Mouse (Mus musculus) intestine, embryonic 16.5 days (tissue): ENCODE data around the gene Eif2b1. TPM values are rescaled to one million over a fixed set of nuclear protein-coding genes. Genes with fewer than 3 reads are reported as not detected.

Experiments
- ATAC-seq: fragments of 200-750 bp; cut with Nextera tagmentation; 2 replicates; pipeline ENCODE4 v1.8.0; 2017; ENCODE audit warnings: moderate TSS enrichment, moderate library complexity
- H3K27ac ChIP-seq: fragments of 300-500 bp; sonication (generic); 2 replicates; pipeline ENCODE4 v1.5.1; 2014; ENCODE audit warnings: mild to moderate bottlenecking, low read length
- H3K27me3 ChIP-seq: fragments of 300-500 bp; sonication (generic); replicated peaks from 2 replicates; pipeline ENCODE4 v1.6.1; 2014; ENCODE audit warnings: low read length, control low read depth, mixed read lengths; ENCODE audit not compliant: control insufficient read depth, insufficient read depth
- H3K36me3 ChIP-seq: fragments of 300-500 bp; sonication (generic); 2 replicates; pipeline ENCODE4 v1.6.1; 2014; ENCODE audit warnings: low read length, control low read depth; ENCODE audit not compliant: control insufficient read depth, insufficient read depth
- H3K4me1 ChIP-seq: fragments of 300-500 bp; sonication (generic); 2 replicates; pipeline ENCODE4 v1.6.1; 2014; ENCODE audit warnings: low read length, control low read depth, mixed read lengths; ENCODE audit not compliant: control insufficient read depth, insufficient read depth
- H3K4me2 ChIP-seq: fragments of 300-500 bp; sonication (generic); 2 replicates; pipeline ENCODE4 v1.6.1; 2014; ENCODE audit warnings: low read depth, low read length, control low read depth
- H3K4me3 ChIP-seq: fragments of 300-500 bp; sonication (generic); 2 replicates; pipeline ENCODE4 v1.5.1; 2014; ENCODE audit warnings: mild to moderate bottlenecking, low read length
- H3K9ac ChIP-seq: fragments of 300-500 bp; sonication (generic); 2 replicates; pipeline ENCODE4 v1.6.1; 2014; ENCODE audit warnings: low read depth, low read length
- H3K9me3 ChIP-seq: fragments of 300-500 bp; sonication (generic); 2 replicates; pipeline ENCODE4 v1.6.1; 2016; ENCODE audit warnings: low read length, control low read depth; ENCODE audit not compliant: control insufficient read depth
- WGBS: fragments of 180-500 bp; shearing (Covaris S2); extraction: QIAGEN DNeasy Blood & Tissue Kit; methylation state at CpG from one replicate; pipeline ENCODE4 v1.1.7; 2014; 5-methylcytosine and 5-hydroxymethylcytosine counted together
- polyA plus RNA-seq: library from polyadenylated mRNA; unstranded; fragments of >200 nt; fragmentation: Nextera tagmentation; extraction: Ambion mirVana; gene quantifications from 2 replicates; pipeline ENCODE4 v1.2.1, GENCODE M21; 2015

The Eif2b1 gene
- polyA plus RNA-seq, 1 experiment from 2014 or later, result 86.6 TPM

DNA sequence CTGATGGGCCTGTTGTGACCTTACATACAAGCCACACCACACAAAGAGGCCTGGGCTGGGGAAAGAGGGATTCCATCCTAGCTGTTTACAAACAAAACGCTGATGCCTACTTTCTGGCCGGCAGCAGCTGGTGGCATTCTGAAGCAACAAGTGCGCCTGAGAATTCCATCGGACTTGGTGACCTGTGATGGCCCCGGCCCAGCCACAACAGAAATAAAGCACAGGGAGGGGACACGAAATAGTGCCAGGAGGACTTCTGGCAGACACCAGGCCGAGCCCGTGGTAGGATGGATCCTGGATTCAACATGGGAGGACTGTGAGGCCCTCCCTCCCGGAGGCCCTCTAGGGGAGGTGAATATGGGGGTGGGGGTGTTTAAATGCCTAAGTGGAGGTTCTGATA is 50.1 kb downstream of the Eif2b1 start:
- Histone ChIP-seq H3K9me3 (no peaks in the 10 kb centered on the region), H3K27me3 (no peaks in the 10 kb centered on the region), H3K27ac (0 out of 2 replicates have a peak overlapping the region, but pooled peaks have one; percentile 5), H3K9ac (peak overlapping the region; percentile 56), H3K36me3 (no peaks in the 10 kb centered on the region), H3K4me3 (peak overlapping the region; percentile 79), H3K4me2 (peak overlapping the region; percentile 85), H3K4me1 (peaks cover 15% of the 10 kb centered on the region)
- ATAC-seq, result no peak
- WGBS, result 29% methylated on average over 9 of the region's 9 CpGs

DNA sequence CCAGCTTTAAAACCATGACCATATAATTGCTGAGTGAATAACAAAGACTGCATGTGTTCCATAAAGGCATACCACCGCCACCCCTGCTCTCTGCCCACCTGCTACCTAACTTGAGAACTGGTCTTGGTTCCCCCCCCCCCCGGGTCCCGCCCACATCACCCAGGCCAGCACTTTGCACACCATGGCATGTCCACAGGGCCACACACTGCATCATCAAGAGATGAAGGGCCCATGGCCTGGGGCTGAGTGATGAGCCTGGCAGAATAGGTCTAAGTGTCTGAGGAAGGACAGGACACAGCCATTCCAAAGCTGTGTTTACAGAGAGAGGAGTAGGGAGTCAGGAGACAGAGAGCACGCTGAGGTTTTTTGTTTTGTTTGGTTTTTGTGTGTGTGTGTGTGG is 50.6 kb downstream of the Eif2b1 start:
- H3K4me1 ChIP-seq, result peaks cover 15% of the 10 kb centered on the region
- peak overlapping the region; percentile 56; the same call in 1 of the 2 replicates for H3K9ac ChIP-seq
- no peak overlapping the region for H3K27ac ChIP-seq
- no peaks in the 10 kb centered on the region for H3K27me3 ChIP-seq
- ATAC-seq, result no peak
- 68% methylated on average over 4 of the region's 4 CpGs for WGBS
- H3K9me3 ChIP-seq, result no peaks in the 10 kb centered on the region
- H3K4me3 ChIP-seq, result peak overlapping the region; percentile 79
- no peaks in the 10 kb centered on the region for H3K36me3 ChIP-seq
- peak overlapping the region; percentile 85; the same call in 1 of the 2 replicates for H3K4me2 ChIP-seq

DNA sequence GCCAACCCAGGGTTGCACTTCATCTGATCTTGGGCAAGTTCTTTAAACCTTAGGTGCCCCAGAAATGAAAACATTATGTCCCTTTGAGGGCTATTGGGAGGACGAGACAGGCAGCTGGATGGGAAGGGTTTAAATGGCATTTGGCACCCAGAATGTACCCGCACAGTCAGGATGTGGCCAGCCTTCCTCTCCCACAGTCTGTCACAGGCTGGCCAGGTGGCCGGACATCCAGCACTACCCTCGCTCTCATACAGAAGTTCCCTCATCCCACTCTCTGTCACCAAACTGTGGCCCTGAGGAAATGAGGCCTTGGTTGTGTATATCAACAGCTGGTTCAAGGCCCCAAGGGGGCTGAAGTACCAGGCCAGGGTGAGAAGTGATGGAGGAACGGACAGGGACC is 54.0 kb downstream of the Eif2b1 start:
- no peaks in the 10 kb centered on the region for H3K9me3 ChIP-seq
- H3K27ac ChIP-seq, result no peak overlapping the region
- H3K27me3 ChIP-seq, result no peaks in the 10 kb centered on the region
- H3K9ac ChIP-seq, result no peak overlapping the region
- 92% methylated on average over 5 of the region's 5 CpGs for WGBS
- no peak for ATAC-seq
- H3K4me3 ChIP-seq, result no peak overlapping the region
- no peaks in the 10 kb centered on the region for H3K36me3 ChIP-seq
- H3K4me1 ChIP-seq, result peaks cover 8% of the 10 kb centered on the region
- no peak overlapping the region for H3K4me2 ChIP-seq

DNA sequence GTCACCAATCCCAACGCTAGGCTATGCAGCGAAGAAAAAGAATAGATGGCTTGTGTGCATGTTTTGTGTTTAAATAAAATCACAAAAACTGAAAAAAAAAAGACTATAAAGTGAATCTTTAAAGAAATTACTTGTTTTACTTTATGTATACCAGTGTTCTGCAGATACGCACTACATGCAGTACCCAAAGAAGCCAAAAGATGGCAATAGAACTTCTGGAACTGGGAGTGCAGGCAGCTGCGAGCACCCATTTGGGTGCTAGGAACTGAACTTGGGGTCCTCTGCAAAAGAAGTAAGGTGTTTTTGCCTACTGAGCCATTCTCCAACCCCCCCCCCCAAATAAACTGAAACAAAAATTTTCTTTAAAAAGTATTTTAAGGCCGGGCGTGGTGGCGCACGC is 55.9 kb downstream of the Eif2b1 start:
- WGBS, result 95% methylated on average over 8 of the region's 8 CpGs
- ATAC-seq, result no peak
- no peak overlapping the region for H3K9ac ChIP-seq

DNA sequence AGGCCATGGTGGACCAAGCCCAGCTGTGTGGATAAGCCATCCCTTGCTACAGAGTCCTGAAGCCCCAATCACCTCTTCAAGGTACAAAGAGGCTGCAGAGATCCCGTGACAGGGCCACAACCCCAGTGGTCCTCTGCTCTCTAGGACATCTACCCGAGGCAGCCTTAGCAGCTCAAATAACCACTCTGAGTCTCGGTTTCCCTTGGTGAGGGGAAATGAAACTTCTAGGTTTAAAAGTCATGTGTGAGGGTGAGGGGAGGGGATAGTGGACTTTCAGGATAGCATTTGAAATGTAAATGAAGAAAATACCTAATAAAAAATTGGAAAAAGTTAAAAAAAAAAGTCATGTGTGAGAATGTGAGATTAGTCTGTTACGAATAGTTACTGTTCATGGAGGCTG is 57.3 kb downstream of the Eif2b1 start:
- Histone ChIP-seq H3K9ac (no peak overlapping the region), H3K9me3 (no peaks in the 10 kb centered on the region), H3K4me2 (no peak overlapping the region), H3K36me3 (no peaks in the 10 kb centered on the region), H3K4me3 (no peak overlapping the region), H3K27ac (no peak overlapping the region), H3K4me1 (no peaks in the 10 kb centered on the region), H3K27me3 (no peaks in the 10 kb centered on the region)
- 88% methylated on average over 4 of the region's 4 CpGs for WGBS
- ATAC-seq, result no peak

More for the DNA sequence above, 55.9 kb downstream of the Eif2b1 start:
- Histone ChIP-seq H3K36me3 (no peaks in the 10 kb centered on the region), H3K27me3 (no peaks in the 10 kb centered on the region), H3K9me3 (no peaks in the 10 kb centered on the region), H3K4me1 (no peaks in the 10 kb centered on the region), H3K4me3 (no peak overlapping the region), H3K4me2 (no peak overlapping the region), H3K27ac (no peak overlapping the region)

Other genes with a start within 250 kb of the Eif2b1 start
- 17.8 and 21.1 TPM in 2 replicates for gene Cdk2ap1, start 216.0 kb downstream of the Eif2b1 start, polyA plus RNA-seq
- 78.6 and 83.7 TPM in 2 replicates for gene Sbno1, start 153.1 kb downstream of the Eif2b1 start, polyA plus RNA-seq
- 50.6 and 54.3 TPM in 2 replicates for gene Kmt5a, start 139.2 kb downstream of the Eif2b1 start, polyA plus RNA-seq
- 55.1 and 55.4 TPM in 2 replicates for gene Rilpl2, start 100.8 kb downstream of the Eif2b1 start, polyA plus RNA-seq
- gene Snrnp35, start 96.0 kb downstream of the Eif2b1 start, polyA plus RNA-seq, result 20.1 and 20.9 TPM in 2 replicates
- gene Rilpl1, start 47.7 kb downstream of the Eif2b1 start, polyA plus RNA-seq, result 8.6 and 8.8 TPM in 2 replicates
- gene Tmed2, start 38.4 kb downstream of the Eif2b1 start, polyA plus RNA-seq, result 635 and 649 TPM in 2 replicates
- gene Ddx55, start 26.3 kb downstream of the Eif2b1 start, polyA plus RNA-seq, result 12.5 and 14.5 TPM in 2 replicates
- 51.2 and 52.2 TPM in 2 replicates for gene Gtf2h3, start within 50 bp of the Eif2b1 start, polyA plus RNA-seq
- 61.5 and 67.9 TPM in 2 replicates for gene Atp6v0a2, start 49.4 kb upstream of the Eif2b1 start, polyA plus RNA-seq
- 0.02 and 0.04 TPM in 2 replicates for gene Dnah10, start 146.0 kb upstream of the Eif2b1 start, polyA plus RNA-seq